Mouse (Mus musculus): Measurements from ENCODE around the gene Slc5a4b.

Slc5a4b gene

DNA sequence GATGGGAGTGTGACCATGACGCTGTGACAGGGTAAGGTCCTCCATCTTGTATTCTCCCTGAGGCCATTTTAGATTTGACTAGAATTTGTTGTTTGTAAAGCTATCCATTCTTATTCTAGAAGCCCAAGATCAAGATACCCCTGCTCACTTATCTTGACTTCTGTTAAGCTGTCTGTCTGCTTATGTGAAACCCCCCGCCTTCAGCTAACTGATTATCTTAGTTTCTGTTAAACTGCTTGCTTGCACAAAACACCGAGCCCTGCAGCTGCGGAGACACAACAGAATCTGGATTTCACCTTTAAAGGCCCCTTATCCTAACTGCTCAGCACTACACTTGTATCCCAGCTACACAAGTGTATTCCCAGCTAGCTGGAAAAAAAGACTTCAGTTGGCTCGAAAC lies 73.8 kb downstream of the Slc5a4b start:
- no peak for DNase-seq (ENCODE audit: low spot score)

DNA sequence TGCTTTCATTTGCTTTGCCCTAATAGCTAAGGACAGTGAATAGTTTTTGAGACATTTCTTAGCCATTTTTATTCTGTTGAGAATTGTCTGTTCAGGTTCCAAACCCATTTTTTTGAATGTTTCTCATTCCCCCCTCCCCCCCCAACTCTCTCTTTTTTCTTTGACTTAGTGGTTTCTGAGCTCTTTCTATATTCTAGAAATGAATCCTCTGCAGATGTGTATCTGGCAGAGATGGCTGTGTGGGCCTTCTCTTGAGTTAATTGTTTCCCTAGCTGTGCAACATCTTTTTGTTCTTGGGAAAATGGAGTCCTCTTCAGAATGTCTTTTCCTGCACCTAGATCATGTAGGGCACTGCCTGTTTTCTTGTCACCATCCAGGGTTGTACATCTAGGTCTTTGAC lies 75.5 kb downstream of the Slc5a4b start:
- DNase-seq (ENCODE audit: low spot score) = no peak

DNA sequence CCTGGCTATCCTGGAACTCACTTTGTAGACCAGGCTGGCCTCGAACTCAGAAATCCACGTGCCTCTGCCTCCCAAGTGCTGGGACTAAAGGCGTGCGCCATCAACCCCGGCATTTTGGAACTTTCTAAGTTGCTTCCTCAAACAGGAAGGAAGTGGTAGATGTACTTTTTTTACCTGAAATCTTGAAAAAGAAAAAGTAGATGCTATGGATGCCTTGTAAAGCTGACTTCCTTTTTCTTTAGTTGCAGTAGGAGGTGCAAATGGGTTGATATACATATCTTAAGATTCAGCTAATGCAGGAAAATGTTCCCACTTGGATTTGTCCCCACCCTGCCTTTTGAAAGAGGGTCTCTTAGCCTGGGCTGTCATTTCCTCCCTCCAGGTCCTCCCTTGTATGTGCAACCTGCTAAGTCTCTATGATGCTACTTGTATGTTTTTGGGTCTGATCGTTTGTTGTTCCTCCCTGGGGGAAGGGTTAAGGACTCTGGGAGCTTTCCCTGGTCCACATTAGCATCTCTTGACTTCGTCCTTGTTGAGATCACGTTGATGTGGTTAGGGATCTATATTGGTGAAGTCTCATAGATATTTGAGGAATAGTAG lies 76.7 kb downstream of the Slc5a4b start:
- no peak for DNase-seq (ENCODE audit: low spot score)

DNA sequence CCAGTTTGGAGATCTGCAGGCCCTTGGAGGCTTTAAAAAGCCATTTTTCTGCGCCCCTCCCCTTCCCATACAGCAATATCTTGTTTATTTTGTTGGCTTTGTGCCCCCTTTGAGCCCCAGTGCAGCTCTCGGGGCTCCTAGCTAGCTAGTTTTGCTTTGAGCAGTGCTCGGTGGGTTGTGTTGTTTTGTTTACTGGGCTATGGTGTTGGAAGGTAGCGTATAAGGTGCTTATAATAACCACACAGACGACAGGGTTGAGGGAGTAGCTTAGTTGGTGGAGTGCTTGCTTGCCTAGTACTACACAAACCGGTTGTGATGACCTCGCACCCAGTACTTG lies 77.7 kb downstream of the Slc5a4b start:
- no peak for DNase-seq (ENCODE audit: low spot score)

DNA sequence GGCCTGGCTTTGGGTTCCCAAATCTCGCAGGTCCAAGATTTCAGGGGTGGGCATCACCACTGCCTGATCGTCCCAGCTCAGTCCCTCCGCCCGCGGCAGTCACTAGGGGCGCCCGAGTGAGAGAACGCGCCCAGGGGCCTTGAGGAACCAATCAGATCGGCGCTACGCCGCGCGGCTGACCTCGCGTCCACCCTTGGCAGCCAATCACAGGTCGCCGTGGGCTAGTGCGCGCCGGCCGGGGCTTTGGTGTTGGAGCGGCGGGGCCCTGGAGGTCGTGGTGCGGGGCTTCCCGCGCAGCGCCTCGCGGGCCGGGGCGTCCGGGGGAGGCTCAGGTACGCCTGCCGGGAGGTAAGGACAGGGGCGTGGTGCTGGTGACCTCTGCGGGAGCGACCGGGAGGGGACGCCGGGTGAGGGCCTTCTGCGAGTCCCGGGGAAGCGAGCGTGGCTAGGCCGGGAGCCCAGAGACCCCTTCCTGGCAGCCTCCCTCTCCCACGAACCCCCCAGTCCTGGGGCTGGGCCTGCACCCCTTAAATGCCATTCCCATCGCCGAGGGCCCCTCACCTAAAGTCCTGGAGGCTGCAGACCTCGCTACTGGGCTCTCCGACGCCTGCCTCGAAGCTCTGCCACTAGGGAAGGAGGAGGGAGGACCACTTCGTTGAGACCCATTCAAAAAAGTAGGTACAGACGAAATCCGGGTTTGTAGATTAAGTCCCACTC lies 78.2 kb downstream of the Slc5a4b start, which contains the start of gene Zfp280b:
Gene Zfp280b, plus strand, starts transcription at position 249 of the 717 bp plus-strand sequence.
- peak; percentile 88 for DNase-seq (ENCODE audit: low spot score)

DNA sequence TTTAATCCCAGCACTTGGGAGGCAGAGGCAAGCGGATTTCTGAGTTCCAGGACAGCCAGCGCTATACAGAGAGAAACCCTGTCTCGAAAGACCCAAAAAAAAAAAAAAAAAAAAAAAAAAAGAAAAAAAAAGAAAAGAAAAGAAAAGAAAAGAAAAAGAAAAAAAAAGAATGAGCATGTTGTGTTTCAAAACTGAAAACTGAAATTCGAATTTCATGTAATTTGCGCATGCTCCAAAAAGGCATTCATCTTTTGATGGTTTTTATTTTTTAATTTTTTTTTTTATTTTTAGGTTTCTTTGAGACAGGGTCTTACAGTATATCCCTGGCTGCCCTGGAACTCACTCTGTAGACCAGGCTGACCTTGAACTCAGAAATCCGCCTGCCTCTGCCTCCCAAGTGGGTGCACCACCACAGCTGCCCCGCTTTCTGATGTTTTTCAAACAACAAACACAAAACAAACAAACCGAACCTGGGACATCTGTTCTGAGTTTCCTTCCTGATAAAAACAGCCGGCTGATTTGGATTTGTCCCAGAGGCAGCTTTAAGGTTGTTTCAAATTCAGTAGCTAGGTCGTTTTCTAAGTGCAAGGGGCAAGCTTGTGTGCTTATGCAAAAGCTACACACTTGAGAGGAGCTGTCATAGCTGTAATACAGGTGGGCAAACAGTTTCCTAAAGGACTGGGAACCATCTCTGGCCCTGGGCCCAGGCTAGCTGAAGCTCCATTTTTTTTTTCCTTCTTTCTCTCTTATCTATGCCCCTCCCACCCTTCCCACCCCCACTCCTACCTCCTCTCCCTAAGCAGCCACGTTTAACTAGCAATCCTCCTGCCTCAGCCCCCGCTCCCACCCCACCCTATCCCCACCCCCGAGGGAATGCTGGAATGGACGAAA lies 79.0 kb downstream of the Slc5a4b start:
- no peak for DNase-seq (ENCODE audit: low spot score)

DNA sequence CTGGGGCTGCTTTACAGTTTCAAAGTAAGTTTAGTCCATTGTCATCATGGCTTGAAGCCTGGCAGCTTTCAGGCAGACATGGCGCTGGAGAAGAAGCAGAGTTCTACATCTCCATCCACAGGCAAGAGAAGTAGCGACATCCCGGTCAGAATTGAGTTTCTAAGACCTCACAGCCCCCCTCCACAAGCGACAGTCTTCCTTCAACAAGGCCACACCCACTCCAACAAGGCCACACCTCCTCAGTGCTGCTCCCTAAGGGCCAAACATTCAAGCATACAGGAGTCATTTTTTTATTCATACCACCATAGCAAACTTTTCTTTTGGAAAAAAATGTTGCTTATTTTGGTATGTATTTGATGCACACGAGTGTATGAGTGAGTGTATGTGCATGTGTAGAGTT lies 80.3 kb downstream of the Slc5a4b start:
- DNase-seq (ENCODE audit: low spot score) = no peak

DNA sequence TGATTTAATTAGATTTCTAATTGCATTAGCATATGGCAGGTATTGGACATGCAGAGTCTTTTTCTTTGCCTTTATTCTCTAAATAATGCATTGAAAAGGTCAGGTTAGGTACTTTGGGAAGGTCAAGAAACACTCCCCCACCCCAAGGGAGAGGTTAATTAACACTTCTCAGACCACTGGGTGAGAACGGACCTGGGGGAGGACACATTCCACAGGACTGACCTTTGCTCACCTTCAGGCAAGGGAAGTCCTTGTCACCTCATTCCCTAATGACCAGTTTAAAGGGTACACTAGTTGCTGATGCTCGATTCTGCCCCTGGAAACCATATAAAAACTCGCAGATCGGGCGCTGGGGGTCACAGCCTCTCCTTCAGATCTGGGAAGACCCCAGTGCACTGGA lies 81.5 kb downstream of the Slc5a4b start:
- DNase-seq (ENCODE audit: low spot score) = no peak

DNA sequence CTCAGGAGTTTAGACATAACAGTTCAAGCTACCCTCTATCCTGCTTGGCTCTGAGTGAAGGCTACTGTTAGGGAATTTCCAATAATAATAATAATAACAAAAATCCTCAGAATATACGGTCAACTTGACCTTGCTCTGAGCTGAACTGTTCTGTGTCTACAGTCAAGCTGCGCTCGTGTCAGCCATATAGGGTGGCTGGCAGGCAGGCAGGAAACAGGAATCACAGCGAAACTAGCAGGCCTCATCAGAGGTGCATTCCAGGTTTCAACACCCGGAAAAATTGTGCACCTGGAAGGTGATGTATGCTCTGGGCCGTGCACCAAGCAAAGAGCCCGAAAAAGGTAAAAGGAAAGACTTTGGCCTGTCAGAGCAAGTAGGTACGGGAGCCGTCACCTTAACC lies 82.4 kb downstream of the Slc5a4b start:
- DNase-seq (ENCODE audit: low spot score) = no peak

DNA sequence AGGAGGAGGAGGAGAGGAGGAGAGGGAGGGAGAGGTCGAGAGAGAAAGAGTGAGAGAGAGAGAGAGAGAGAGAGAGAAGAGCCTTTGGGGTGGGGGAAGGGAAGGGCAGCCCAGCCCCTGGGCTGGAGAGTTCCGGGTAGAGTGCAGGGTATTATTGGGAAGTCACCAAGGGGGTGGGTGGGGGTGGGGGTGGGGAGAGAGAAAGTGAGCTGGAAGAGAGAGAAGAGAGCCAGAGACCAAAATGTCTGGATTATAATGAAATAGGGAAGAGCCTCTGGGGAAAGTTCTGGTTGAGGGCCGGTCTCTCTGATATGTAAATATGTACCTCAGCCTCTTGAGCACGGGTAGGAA lies 82.8 kb downstream of the Slc5a4b start:
- no peak for DNase-seq (ENCODE audit: low spot score)

DNA sequence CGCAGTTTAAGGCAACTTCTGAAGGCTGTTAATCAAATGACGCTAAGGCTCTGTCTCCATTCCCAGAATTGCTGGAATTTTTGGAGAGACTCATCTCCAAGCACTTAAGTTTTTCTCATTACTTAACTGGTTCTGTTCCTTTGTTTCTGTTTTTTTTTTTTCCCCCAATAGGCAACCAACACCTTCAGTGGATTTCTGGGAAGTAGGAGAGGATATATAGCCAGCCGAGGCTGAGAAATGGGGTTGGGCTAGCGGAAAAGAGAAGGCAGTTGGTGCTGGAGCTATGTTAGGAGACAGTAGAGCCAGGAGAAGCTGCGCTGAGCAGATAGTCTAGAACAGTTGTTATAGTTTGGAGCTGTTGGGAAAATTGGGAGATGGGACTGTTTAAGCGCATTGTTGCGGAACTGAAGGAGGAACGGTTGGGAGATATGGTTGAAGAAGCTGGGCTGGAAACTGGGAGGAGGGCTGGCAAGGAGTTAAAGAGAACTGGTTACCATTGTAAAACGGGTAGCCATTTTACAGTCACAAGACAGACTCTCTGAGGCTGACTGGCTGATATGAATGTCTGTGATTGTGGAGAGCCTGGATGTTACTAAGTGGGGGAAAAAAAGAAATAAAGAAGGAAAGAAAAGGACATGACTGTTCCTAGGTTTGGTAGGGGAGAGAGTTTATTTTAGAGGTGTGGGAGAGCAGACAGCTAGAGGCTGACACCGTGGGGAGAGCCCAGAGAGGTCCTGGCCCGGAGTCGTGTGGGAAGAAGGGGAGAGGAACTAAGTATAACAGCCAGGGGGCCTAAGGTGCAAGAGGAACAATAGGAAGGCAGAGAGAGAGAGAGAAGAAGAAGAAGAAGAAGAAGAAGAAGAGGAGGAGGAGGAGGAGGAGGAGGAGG lies 83.4 kb downstream of the Slc5a4b start:
- no peak for DNase-seq (ENCODE audit: low spot score)

DNA sequence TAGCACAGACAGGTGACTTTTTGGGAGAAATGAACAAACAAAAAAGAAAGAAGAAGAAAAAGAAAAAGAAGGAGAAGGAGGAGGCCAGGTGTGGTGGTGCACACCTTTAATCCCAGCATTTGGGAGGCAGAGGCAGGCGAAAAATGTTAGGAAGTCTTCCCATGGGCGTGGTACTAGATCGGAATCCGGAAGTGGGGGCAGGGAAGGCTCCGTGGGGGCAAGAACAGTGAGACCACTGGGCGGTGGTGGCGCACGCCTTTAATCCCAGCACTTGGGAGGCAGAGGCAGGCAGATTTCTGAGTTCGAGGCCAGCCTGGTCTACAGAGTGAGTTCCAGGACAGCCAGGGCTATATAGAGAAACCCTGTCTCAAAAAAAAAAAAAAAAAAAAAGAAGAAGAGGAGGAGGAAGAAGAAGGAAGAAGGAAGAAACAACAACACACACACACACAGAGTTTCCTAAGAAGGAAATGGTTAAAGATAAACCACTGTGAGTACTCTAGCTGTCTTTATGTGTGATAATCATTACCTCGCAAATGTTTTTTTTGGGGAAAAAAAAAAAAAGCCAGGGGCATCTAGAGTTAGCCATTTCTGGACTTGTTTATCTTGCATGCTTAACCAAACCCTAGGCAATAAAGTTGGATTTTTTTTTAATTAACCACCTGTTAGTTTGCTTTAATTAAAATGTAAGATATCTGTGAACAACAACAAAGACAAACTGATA lies 85.1 kb downstream of the Slc5a4b start:
- no peak for DNase-seq (ENCODE audit: low spot score)

DNA sequence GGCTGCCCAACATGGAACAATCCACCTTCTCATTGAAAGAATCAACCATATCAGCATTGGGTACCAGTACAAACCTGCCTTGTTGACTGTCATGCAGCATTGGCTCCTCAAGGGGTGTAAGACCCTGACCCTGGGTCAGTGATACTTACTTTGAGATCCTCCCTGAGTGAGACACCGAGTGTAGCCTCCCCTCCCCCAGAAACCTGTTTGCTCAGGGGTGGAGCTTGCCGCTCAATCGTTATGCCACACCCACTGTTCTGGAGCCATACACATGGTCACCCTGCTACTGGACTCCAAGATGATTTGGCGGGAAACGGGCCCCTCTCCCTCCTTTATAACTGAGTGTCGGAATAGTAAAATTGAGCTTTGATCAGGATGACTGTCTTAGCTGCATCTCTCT lies 86.8 kb downstream of the Slc5a4b start:
- DNase-seq (ENCODE audit: low spot score) = no peak

DNA sequence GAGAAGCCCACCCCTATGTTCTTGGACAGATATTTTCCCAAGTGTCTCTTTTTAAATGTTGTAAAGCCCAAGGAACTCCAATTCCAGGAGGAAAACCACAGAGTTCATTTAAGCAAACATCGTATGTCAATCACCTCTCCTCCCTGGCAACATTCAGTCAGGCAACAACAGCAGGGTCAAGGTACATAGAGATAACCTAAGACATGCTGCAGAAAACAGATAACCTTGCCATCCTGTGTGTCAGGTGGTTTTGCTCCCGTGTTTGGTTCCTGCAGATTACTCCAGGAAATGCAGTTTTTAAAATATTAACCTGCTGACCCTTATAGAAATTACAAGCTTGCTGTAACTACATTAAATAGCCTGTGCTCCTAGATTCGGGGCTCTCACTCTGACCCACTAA lies 89.0 kb downstream of the Slc5a4b start:
- DNase-seq (ENCODE audit: low spot score) = no peak

DNA sequence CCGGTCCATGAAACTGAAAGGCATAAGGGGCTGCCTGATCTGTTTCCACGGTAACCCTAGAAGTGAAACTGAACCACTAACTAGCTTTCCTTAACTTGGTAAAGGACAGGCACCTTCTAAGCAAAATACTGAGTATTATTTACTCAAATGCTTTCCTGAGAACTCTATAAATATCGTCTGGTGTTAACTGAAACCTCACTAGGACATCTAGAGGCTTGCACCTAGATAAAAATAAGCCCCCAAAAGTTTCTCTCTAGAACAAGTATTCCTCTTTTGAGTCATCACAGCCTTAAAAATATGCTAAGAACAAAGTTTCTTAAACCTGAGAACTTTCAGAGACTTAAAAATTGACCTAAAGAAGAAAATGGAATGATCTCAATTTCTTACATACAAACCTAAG lies 93.9 kb downstream of the Slc5a4b start:
- no peak for DNase-seq (ENCODE audit: low spot score)

DNA sequence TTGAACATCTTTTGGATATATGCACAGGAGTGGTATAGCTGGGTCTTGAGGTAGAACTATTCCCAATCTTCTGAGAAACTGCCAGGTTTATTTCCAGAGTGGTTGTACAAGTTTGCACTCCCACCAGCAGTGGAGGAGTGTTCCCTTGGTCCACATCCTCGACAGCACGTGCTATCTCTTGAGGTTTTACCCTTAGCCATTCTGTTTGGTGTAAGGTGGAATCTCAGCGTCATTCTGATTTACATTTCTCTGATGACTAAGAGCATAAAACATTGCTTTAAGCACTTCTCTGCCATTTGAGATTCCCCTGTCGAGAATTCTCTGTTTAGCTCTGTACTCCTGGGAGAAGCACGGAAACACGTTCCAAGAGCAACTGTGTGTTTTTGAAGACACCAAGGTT lies 97.8 kb downstream of the Slc5a4b start:
- no peak for DNase-seq (ENCODE audit: low spot score)

DNA sequence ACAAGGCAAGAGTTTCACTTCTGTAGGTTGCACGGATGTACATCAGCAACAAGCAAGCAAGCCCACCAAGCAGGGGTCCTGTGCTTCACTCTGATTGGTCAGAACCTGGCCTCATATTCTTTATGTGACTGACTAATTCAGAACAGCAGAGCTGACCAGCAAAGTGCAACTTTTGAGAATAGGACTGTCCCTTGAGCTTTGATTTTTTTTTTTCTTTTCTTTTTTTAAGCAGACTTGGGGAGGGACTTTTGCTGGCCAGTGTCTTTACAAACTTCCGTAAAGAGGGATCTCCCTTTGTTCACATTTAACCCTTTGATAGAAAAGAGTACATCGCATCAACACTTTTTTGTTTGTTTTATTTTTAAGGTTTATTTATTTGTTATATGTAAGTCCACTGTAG lies 100.9 kb downstream of the Slc5a4b start:
- no peak for DNase-seq (ENCODE audit: low spot score)
